Mouse (Mus musculus) heart, embryonic 16.5 days (tissue): ENCODE results near the gene Prkcz. TPM values are rescaled to one million over a fixed set of nuclear protein-coding genes. Genes with fewer than 3 reads are reported as not detected.

ENCODE experiments used
- ATAC-seq: fragments of 200-750 bp; cut with Nextera tagmentation; replicated peaks from 2 replicates; pipeline ENCODE4 v1.8.0; 2017; ENCODE audit warnings: moderate number of reproducible peaks; ENCODE audit not compliant: insufficient read depth, low FRiP score; ENCODE audit errors: extremely low read depth
- H3K27ac ChIP-seq: fragments of 300-500 bp; sonication (generic); 2 replicates; pipeline ENCODE4 v1.5.1; 2014; ENCODE audit warnings: mild to moderate bottlenecking, low read length, control low read depth, moderate library complexity
- H3K27me3 ChIP-seq: fragments of 300-500 bp; sonication (generic); 2 replicates; pipeline ENCODE4 v1.6.1; 2014; ENCODE audit warnings: low read length, mixed read lengths; ENCODE audit not compliant: control insufficient read depth, insufficient read depth
- H3K36me3 ChIP-seq: fragments of 300-500 bp; sonication (generic); 2 replicates; pipeline ENCODE4 v1.6.1; 2014; ENCODE audit not compliant: control insufficient read depth, insufficient read depth
- H3K4me1 ChIP-seq: fragments of 300-500 bp; sonication (generic); 2 replicates; pipeline ENCODE4 v1.6.1; 2014; ENCODE audit warnings: low read length, mixed read lengths; ENCODE audit not compliant: control insufficient read depth, insufficient read depth
- H3K4me2 ChIP-seq: fragments of 300-500 bp; sonication (generic); 2 replicates; pipeline ENCODE4 v1.6.1; 2014; ENCODE audit warnings: low read depth, mild to moderate bottlenecking, control low read depth, low read length
- H3K4me3 ChIP-seq: fragments of 300-500 bp; sonication (generic); 2 replicates; pipeline ENCODE4 v1.5.1; 2014; ENCODE audit warnings: mild to moderate bottlenecking, control low read depth, low read length
- H3K9ac ChIP-seq: fragments of 300-500 bp; sonication (generic); 2 replicates; pipeline ENCODE4 v1.6.1; 2014; ENCODE audit warnings: low read length, control low read depth
- H3K9me3 ChIP-seq: fragments of 300-500 bp; sonication (generic); replicated peaks from 2 replicates; pipeline ENCODE4 v1.6.1; 2016; ENCODE audit warnings: low read length; ENCODE audit not compliant: control insufficient read depth
- WGBS: fragments of 180-500 bp; shearing (Covaris S2); extraction: QIAGEN DNeasy Blood & Tissue Kit; methylation state at CpG from one replicate; pipeline ENCODE4 v1.1.7; 2014; 5-methylcytosine and 5-hydroxymethylcytosine counted together
- polyA plus RNA-seq: library from polyadenylated mRNA; unstranded; fragments of >200 nt; fragmentation: Nextera tagmentation; extraction: Ambion mirVana; gene quantifications from 2 replicates; pipeline ENCODE4 v1.2.1, GENCODE M21; 2015

Prkcz gene
- polyA plus RNA-seq, 1 experiment from 2014 or later, result 6.1 TPM

- Histone ChIP-seq H3K4me3 (no peak overlapping the region), H3K9ac (no peak overlapping the region), H3K9me3 (no peaks in the 10 kb centered on the region), H3K27me3 (no peaks in the 10 kb centered on the region), H3K4me1 (no peaks in the 10 kb centered on the region), H3K36me3 (no peaks in the 10 kb centered on the region), H3K27ac (no peak overlapping the region), H3K4me2 (no peak overlapping the region)
- no peak for ATAC-seq
- 38% methylated on average over 5 of the region's 5 CpGs for WGBS
These were observed 86.7 kb downstream of the Prkcz start for GRCm38 (mm10) chr4:155274451-155274850.

DNA sequence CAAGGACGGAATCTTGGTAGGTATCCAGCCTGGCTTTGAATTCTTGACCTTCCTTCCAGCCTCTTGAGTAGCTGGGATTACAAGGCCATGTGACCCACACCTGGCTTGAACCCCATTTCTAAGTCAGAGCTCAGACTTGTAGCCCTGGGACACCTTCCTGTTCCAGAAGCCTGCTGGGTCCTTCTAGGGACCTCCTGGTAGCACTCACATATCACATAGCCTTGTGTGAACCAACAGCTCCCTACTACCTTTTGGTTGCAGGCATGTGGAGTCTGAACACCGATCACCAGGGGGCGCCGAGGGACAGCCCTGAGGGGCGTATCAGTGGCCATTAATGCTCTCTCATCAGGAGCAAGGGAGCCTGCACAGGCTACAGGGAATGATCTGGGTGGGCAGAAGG, 92.8 kb downstream of the Prkcz start:
- Histone ChIP-seq H3K9me3 (no peaks in the 10 kb centered on the region), H3K9ac (no peak overlapping the region), H3K4me1 (peaks cover 3% of the 10 kb centered on the region; the same call in 1 of the 2 replicates), H3K36me3 (no peaks in the 10 kb centered on the region), H3K27me3 (no peaks in the 10 kb centered on the region), H3K4me2 (no peak overlapping the region), H3K27ac (no peak overlapping the region), H3K4me3 (no peak overlapping the region)
- ATAC-seq, result 0 out of 2 replicates have a peak, but pooled peaks have one; percentile 37
- 16% methylated on average over 5 of the region's 5 CpGs for WGBS

GRCm38 (mm10) chr4:155267639-155268175, 93.5 kb downstream of the Prkcz start:
- 41% methylated on average over 12 of the region's 12 CpGs for WGBS
- Histone ChIP-seq H3K36me3 (no peaks in the 10 kb centered on the region), H3K9me3 (no peaks in the 10 kb centered on the region), H3K4me3 (no peak overlapping the region), H3K9ac (no peak overlapping the region), H3K4me2 (no peak overlapping the region), H3K27ac (no peak overlapping the region), H3K4me1 (peaks cover 3% of the 10 kb centered on the region; the same call in 1 of the 2 replicates), H3K27me3 (no peaks in the 10 kb centered on the region)
- no peak for ATAC-seq

DNA sequence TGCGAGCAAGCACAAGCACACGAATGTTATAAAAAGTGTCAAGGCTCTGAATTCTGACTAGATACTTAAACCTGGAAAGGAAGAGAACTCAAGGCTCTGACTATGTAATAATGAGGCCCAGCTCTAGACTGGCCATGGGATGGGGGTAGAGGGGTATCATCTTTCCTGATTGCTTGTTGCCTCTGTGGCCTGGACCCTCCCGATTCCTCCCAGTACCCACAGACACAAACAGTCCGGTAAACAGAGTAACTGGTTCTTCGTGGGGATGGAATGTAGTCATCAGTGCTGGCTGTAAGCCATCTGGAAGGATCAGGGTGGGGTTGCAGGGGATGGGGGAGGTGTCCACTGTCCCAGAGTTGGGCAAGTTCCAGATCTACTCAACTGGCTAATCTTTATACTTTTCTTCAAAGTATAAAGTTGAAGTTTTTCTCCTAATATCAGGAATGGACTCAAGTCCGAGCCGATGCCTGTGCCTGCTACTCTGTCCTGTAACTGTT, 94.1 kb downstream of the Prkcz start:
- WGBS, result 51% methylated on average over 7 of the region's 7 CpGs
- ATAC-seq, result no peak
- no peaks in the 10 kb centered on the region for H3K36me3 ChIP-seq

DNA sequence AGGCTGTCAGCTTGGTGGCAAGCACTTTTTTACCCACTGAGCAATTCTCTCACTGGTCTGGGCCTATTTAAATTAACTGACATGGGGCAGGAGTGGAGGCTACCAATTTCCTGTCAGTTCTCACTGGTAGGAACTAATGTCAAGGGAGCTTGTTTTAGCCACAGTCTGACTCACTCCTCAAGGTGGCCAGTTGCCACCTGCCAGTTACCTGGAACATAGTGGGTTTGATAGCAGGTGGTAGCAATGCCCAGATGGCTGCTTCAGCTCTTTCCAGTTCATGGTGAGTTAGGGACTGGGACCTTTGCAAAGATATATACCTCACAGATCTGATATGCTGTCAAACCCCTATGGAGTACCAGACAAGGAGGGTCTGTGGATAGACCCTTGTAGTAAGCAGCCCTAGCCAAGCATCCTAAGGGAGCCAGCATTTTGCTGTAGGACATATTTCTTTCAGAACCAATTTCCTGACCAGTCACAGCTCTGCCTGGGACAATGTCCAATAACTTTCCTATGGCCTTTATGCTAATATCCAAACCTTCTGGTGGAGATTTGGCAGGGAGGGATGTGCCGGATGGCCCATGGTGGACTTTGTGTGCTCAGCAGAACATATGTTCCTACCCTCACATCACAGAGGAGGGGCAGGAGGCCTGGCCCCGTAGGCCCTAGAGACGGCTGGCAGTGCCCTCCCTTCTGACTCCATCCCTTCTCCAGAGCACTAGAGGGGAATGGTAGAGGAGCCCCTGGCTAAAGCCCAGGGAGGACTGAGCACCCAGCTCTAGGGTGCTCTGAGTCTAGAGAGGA, 96.4 kb downstream of the Prkcz start:
- Histone ChIP-seq H3K36me3 (no peaks in the 10 kb centered on the region), H3K4me1 (peaks cover 3% of the 10 kb centered on the region; the same call in 1 of the 2 replicates), H3K4me2 (no peak overlapping the region), H3K27ac (no peak overlapping the region), H3K9me3 (peaks cover 4% of the 10 kb centered on the region; the same call in 1 of the 2 replicates), H3K27me3 (no peaks in the 10 kb centered on the region), H3K4me3 (no peak overlapping the region), H3K9ac (no peak overlapping the region)
- WGBS, result 80% methylated on average over 3 of the region's 3 CpGs
- no peak for ATAC-seq

More for the DNA sequence above, 94.1 kb downstream of the Prkcz start:
- peaks cover 3% of the 10 kb centered on the region; the same call in 1 of the 2 replicates for H3K4me1 ChIP-seq
- no peak overlapping the region for H3K4me2 ChIP-seq
- no peaks in the 10 kb centered on the region for H3K9me3 ChIP-seq
- H3K4me3 ChIP-seq, result no peak overlapping the region
- no peak overlapping the region for H3K27ac ChIP-seq
- H3K27me3 ChIP-seq, result no peaks in the 10 kb centered on the region
- H3K9ac ChIP-seq, result no peak overlapping the region

GRCm38 (mm10) chr4:155252253-155252652, 108.9 kb downstream of the Prkcz start:
- Histone ChIP-seq H3K4me3 (no peak overlapping the region), H3K4me2 (no peak overlapping the region), H3K9ac (no peak overlapping the region), H3K4me1 (peaks cover 10% of the 10 kb centered on the region), H3K27ac (no peak overlapping the region), H3K36me3 (peaks cover 2% of the 10 kb centered on the region; the same call in 1 of the 2 replicates), H3K27me3 (no peaks in the 10 kb centered on the region), H3K9me3 (peaks cover 3% of the 10 kb centered on the region; the same call in 1 of the 2 replicates)
- no peak for ATAC-seq
- WGBS, result 80% methylated on average over 6 of the region's 6 CpGs

DNA sequence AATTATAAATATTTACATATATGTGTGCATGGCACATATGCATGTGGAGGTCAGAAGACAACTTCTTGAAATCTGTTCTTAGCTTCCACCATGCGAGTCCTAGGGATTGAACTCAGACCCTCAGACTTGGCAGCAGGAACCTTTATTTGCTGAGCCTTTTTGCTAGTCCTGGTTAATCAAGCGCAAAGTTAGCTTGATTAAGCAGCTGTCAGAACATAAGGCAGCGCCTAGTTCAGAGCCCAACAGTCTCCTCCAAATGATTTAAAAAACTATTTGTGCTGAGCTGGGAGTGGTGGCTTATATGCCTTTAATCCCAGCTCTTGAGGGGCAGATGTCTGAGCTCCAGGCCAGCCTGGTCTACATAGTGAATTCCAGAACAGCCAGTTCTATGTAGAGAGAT, 110.0 kb downstream of the Prkcz start:
- H3K27ac ChIP-seq, result no peak overlapping the region
- no peak overlapping the region for H3K4me3 ChIP-seq
- peaks cover 2% of the 10 kb centered on the region; the same call in 1 of the 2 replicates for H3K36me3 ChIP-seq
- no peak overlapping the region for H3K9ac ChIP-seq
- 74% methylated on average over 3 of the region's 3 CpGs for WGBS
- H3K9me3 ChIP-seq, result peaks cover 3% of the 10 kb centered on the region; the same call in 1 of the 2 replicates
- no peaks in the 10 kb centered on the region for H3K27me3 ChIP-seq
- H3K4me1 ChIP-seq, result peaks cover 10% of the 10 kb centered on the region
- peak overlapping the region; percentile 96 for H3K4me2 ChIP-seq
- ATAC-seq, result no peak

- H3K4me2 ChIP-seq, result peak overlapping the region; percentile 96
- peaks cover 3% of the 10 kb centered on the region; the same call in 1 of the 2 replicates for H3K9me3 ChIP-seq
- peaks cover 10% of the 10 kb centered on the region for H3K4me1 ChIP-seq
- H3K4me3 ChIP-seq, result peak overlapping the region; percentile 60
- peak overlapping the region; percentile 99 for H3K27ac ChIP-seq
- H3K36me3 ChIP-seq, result peaks cover 2% of the 10 kb centered on the region; the same call in 1 of the 2 replicates
- peak; percentile 11; the same call in 1 of the 2 replicates for ATAC-seq
- peak overlapping the region; percentile 88 for H3K9ac ChIP-seq
- WGBS, result 17% methylated on average over 23 of the region's 23 CpGs
- H3K27me3 ChIP-seq, result no peaks in the 10 kb centered on the region
These were observed 110.6 kb downstream of the Prkcz start for GRCm38 (mm10) chr4:155250361-155251117.
